Mouse (Mus musculus) layer of hippocampus, postnatal 14 days (tissue): ENCODE measurements around the gene Usp25. TPM values are rescaled to one million over a fixed set of nuclear protein-coding genes. Genes with fewer than 3 reads are reported as not detected.

ENCODE experiments used
- DNase-seq, 2 experiments: peaks; one replicate each; pipeline ENCODE4 v3.0.0; 2021 to 2022; ENCODE audit warnings: low spot score in 2 of 2, mixed read lengths in 1 of 2
- total RNA-seq, 2 experiments: library from RNA; stranded (reverse); gene quantifications; 2 replicates each; pipeline ENCODE4 v1.2.3; 2021

The Usp25 gene
- total RNA-seq, 2 experiments from 2014 or later = 30.7 to 32.7 TPM

- DNase-seq = no peak
Measured at GRCm38 (mm10) chr16:77133055-77133454, 119.5 kb downstream of the Usp25 start.

DNA sequence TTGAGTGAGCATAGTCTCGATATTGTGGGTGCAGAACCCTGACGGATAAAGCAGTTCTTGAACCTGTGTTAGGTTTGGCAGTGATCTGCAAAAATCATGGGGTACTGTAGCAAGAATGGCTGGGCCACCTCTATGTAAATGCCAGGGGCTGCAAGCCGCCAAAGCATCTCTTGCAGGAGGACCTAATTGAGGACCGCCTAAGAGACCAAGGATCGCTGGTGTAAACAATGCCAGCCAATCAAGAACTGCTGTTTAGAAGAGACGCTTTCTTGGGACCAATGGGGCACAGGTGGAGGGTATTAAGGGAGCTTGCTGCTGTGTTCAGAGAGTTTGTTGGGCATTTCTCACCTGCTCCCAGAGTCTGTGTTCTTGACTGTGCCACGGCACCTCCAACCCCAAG lies 127.1 kb downstream of the Usp25 start:
- no peak for DNase-seq

GRCm38 (mm10) chr16:77146801-77147200 lies 133.3 kb downstream of the Usp25 start:
- DNase-seq = no peak

- DNase-seq = no peak
Measured at GRCm38 (mm10) chr16:77150338-77150737, 136.8 kb downstream of the Usp25 start.

- no peak for DNase-seq
Measured at GRCm38 (mm10) chr16:77150884-77151283, 137.4 kb downstream of the Usp25 start.

GRCm38 (mm10) chr16:77152288-77152687 lies 138.8 kb downstream of the Usp25 start:
- DNase-seq = peak; percentile 45 to 81

GRCm38 (mm10) chr16:77153216-77153715 lies 139.8 kb downstream of the Usp25 start:
- DNase-seq = no peak

DNA sequence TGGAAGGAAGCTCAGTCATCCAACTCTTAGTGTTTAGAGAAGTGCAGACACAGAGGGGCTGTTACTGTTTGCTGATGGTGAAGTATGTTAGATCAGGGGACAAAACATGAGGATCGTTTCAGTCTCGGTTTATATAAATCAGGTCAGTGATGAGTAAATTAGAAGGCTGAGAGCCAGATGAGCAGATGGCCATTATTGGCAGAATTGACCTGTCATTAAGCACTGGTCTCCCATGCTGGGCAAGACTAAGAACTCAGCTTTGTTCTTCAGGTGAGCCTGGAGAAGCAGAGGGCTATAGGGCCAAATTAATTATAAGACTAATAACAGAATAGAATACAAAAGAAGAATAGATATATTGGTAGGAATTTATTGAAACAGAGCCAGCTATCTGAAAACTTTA lies 140.3 kb downstream of the Usp25 start:
- DNase-seq = no peak

DNA sequence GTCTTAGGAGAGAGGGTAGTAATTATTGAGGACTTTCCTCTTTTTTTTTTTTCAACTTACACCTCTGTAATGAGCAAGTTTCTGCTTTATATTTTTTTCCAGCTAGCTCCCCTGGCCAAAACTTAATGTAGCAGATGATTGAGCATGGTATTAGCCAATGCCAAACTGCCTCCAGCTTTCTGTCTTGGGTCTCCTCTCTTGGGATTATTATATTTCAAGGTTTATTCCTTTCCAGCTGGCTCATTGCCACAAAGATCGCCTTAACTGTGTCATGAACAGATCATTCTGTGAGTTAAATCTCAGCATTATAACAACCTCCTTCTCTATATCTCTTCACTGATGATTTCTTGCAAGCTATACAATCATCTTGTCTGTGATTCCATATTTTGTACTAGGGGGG lies 141.3 kb downstream of the Usp25 start:
- no peak for DNase-seq
